Mouse (Mus musculus) cortical plate, adult 2 months (tissue): ENCODE data around the gene Trim7. TPM values are rescaled to one million over a fixed set of nuclear protein-coding genes. Genes with fewer than 3 reads are reported as not detected.
"Not testable (repeated sequence)": the region's sequence is repeated elsewhere in the genome, so short reads cannot be mapped to it uniquely, and the experiment has no call there.

ENCODE experiments used
- H3K27ac ChIP-seq: fragments of 200-500 bp; 2 replicates; pipeline ENCODE4 v1.5.1; 2012; ENCODE audit warnings: low read length, control low read depth, inconsistent platforms; ENCODE audit not compliant: insufficient read depth
- H3K4me1 ChIP-seq: fragments of 200-500 bp; 2 replicates; pipeline ENCODE4 v1.6.1; 2011; ENCODE audit warnings: low read length; ENCODE audit not compliant: control insufficient read depth, insufficient read depth
- H3K4me3 ChIP-seq: fragments of 200-500 bp; 2 replicates; pipeline ENCODE4 v1.5.1; 2011; ENCODE audit warnings: mild to moderate bottlenecking, low read length, control low read depth; ENCODE audit not compliant: insufficient read depth
- CTCF ChIP-seq: fragments of 200-500 bp; IDR thresholded peaks from 2 replicates; pipeline ENCODE4 v1.5.1; 2011; ENCODE audit warnings: mild to moderate bottlenecking, control low read depth, low read length; ENCODE audit not compliant: insufficient read depth; ENCODE audit errors: extremely low read depth
- POLR2A ChIP-seq: fragments of 200-500 bp; IDR thresholded peaks from 2 replicates; pipeline ENCODE4 v1.6.1; 2011; ENCODE audit warnings: mild to moderate bottlenecking, low read length, control low read depth; ENCODE audit not compliant: insufficient read depth; ENCODE audit errors: extremely low read depth
- polyA plus RNA-seq: library from polyadenylated mRNA; depleted of rRNA; stranded (reverse); fragments of >200 nt; gene quantifications from 2 replicates; pipeline ENCODE4 v1.2.3, GENCODE M21; 2012; rRNA removed

Gene Trim7
- polyA plus RNA-seq, 1 experiment = 4.3 TPM

DNA sequence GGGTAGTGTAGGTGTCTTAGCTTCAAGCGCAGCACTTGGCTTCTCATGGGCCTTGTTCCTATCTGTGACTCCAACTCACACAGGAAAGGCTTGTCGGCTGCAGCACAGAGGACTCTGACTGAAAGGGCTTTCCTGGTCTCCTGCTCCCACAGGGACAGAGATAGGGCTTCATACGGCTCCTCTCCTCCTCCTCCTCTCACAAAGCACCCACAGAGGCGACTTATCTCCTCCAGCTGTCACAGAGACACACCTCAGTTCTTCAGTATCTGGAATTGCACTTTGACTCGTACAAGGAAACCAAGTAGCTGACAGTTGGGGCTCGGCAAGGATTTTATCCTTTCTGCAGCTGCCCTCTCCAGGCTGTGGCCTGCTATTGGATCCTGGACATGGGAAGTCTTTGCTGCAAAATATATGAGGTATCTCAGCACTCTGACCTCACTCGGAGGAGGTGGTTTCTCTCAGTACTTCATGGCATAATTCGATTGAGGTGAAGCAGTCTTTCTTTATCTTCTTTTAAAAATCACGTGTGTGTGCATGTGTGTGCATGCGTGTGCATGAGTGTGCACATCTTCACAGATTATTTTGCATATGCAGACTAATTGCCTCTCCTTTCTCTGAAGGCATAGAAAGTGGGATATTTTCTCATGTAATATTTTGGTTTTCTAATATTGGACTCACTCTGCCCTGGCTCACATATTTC, 47.8 kb downstream of the Trim7 start:
- Histone ChIP-seq H3K4me3 (no peak overlapping the region), H3K27ac (no peak overlapping the region), H3K4me1 (no peaks in the 10 kb centered on the region)
- TF ChIP-seq CTCF (no peak), POLR2A (no peak)

- Histone ChIP-seq H3K4me3 (no peak overlapping the region), H3K4me1 (no peaks in the 10 kb centered on the region), H3K27ac (no peak overlapping the region)
- TF ChIP-seq CTCF = peak; percentile 74; the same call in 1 of the 2 replicates
- no peak for TF ChIP-seq POLR2A
These were observed 48.5 kb downstream of the Trim7 start for GRCm38 (mm10) chr11:48874465-48874864.

DNA sequence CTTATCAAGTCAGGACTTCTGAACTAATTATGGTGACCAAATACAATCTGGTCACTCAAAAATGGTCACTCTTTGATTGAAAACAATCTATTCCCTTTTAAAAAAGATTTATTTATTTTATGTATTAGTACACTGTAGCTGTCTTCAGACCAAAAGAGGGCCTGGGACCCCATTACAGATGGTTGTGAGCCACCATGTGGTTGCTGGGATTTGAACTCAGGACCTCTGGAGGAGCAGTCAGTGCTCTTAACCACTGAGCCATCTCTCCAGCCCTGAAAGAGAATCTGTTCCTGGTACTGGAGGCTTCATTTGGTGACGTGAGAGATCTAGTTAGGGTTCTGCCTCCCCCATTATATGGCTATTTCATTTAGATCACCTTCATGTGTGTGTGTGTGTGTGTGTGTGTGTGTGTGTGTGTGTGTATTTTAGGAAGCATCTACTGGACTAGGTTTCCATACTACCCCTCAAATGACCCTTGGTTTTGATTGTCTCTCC, 49.5 kb downstream of the Trim7 start:
- not testable (repeated sequence) for H3K4me1 ChIP-seq, H3K27ac ChIP-seq, H3K4me3 ChIP-seq

DNA sequence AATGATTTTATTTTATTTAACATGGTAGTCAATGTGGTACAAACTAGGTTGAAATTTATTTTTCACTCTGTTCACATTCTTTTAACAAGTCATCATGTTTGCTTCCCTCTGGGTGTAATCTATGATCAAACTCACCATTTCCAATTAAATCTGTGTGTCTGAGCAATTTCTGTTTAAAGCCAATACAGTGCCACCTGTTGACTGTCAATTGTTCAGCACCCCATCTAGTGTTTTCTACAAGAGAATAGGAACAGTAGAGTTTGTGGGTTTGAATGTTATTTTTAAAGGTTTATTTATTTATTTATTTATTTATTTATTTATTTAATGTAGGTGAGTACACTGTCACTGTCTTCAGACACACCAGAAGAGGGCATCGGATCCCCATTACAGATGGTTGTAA, 50.7 kb downstream of the Trim7 start:
- H3K4me3 ChIP-seq = no peak overlapping the region
- TF ChIP-seq POLR2A = no peak
- no peak for TF ChIP-seq CTCF
- no peaks in the 10 kb centered on the region for H3K4me1 ChIP-seq
- no peak overlapping the region for H3K27ac ChIP-seq

DNA sequence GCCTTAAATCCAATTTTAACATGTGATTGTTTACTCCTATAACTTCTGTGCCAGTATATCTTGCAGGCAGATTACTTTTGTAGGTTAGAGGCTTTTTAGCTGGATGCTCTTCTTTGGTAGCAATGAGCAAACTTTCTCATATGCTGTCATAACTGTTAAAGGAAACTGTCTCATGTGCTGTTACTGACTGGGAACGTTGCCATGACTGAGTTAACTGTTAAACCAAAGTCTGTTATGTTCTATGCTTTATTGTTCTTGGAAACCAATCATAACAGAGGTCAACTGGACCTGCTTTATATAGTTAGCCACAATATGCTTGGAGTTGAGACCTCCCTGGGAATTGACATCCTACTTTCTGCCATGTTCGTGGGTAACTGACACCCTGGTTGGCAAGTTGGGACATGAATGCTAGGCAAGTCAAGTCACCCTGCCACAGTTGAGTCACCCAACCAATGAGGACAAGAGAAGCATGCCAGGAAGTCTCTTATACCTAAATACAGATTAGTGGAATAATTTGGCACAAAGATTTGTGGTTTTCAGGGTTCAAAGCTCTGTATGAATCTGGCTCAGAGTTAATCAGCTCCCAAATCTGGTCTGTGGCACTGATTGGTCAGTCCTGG, 73.0 kb downstream of the Trim7 start:
- no peak overlapping the region for H3K4me3 ChIP-seq
- H3K27ac ChIP-seq = no peak overlapping the region
- no peak for TF ChIP-seq POLR2A
- H3K4me1 ChIP-seq = no peaks in the 10 kb centered on the region

DNA sequence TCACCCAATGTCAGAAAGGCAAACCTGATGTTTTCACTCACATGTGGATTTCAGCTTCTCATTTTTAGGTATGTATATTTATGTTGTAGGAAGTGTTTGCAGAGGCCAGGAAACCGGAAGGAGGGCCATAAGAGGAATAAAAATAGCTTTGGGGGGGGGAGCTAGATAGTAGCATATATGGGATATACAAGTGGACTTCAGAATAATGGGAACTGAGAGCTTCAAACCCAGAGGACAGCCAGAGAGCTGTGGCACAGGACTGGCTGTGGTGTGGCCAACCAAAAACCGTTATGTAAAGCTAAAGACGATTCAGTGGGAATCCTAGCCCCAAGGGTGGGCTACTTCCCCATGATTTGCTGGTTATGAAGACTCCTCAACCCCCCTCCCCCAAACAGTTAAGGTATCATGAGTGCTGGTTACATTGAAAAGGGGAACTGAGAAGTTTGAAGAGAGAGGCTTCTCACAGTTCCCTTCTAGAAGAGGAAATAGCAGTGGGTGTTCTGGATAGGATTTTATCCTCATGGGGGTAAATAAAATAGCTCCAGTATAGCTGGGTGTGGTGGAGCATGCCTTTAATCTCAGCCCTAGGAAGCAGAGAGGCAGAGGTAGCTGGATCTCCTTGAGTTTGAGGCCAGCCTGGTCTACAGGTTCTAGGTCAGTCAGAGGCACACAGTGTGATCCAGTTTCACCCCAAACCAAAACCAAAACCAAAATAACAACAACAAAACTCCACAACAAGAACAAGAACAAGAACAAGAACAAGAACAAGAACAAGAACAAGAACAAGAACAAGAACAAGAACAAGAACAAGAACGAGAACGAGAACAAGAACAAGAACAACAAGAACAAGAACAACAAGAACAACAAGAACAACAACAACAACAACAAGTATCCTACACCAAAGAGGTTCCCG, 75.0 kb downstream of the Trim7 start:
- H3K4me1 ChIP-seq, H3K27ac ChIP-seq, H3K4me3 ChIP-seq: not testable (repeated sequence)

GRCm38 (mm10) chr11:48901567-48901930, 75.6 kb downstream of the Trim7 start:
- H3K27ac ChIP-seq, H3K4me3 ChIP-seq, H3K4me1 ChIP-seq: not testable (repeated sequence)

Other genes with a start within 250 kb of the Trim7 start
- gene Rack1, start 25.8 kb upstream of the Trim7 start, polyA plus RNA-seq = 447 and 464 TPM in 2 replicates
- 43.1 and 46.7 TPM in 2 replicates for gene Trim41, start 8.8 kb upstream of the Trim7 start, polyA plus RNA-seq
- gene Gm12184, start 515 bp downstream of the Trim7 start, polyA plus RNA-seq = 33.8 and 40.1 TPM in 2 replicates
- gene Irgm1, start 45.5 kb downstream of the Trim7 start, polyA plus RNA-seq = 9.5 and 11.4 TPM in 2 replicates
- gene Gm5431, start 76.1 kb downstream of the Trim7 start, polyA plus RNA-seq = 0.19 and 0.23 TPM in 2 replicates
- 1.8 TPM in 2 replicates for gene Psme2b, start 120.0 kb downstream of the Trim7 start, polyA plus RNA-seq
- 0.06 and 0.10 TPM in 2 replicates for gene Olfr56, start 152.7 kb downstream of the Trim7 start, polyA plus RNA-seq
- gene 9930111J21Rik1, start 153.3 kb downstream of the Trim7 start, polyA plus RNA-seq = 0.42 and 0.57 TPM in 2 replicates
- gene Gm12185, start 166.1 kb downstream of the Trim7 start, polyA plus RNA-seq = 0.08 and 0.19 TPM in 2 replicates
- gene Tgtp1, start 168.0 kb downstream of the Trim7 start, polyA plus RNA-seq = 1.0 and 1.6 TPM in 2 replicates
- gene 9930111J21Rik2, start 225.1 kb downstream of the Trim7 start, polyA plus RNA-seq = 1.6 and 1.9 TPM in 2 replicates
- 1.4 and 2.4 TPM in 2 replicates for gene Tgtp2, start 238.1 kb downstream of the Trim7 start, polyA plus RNA-seq